Mouse (Mus musculus) olfactory bulb, adult 2 months (tissue): Measurements from ENCODE around the gene Tesk1.

Experiments
- CTCF ChIP-seq: fragments of 200-500 bp; IDR thresholded peaks from 2 replicates; pipeline ENCODE4 v1.5.1; 2012; ENCODE audit warnings: low read depth, mild to moderate bottlenecking, low read length, moderate library complexity; ENCODE audit not compliant: insufficient read depth
- POLR2A ChIP-seq: fragments of 200-500 bp; IDR thresholded peaks from 2 replicates; pipeline ENCODE4 v1.6.1; 2012; ENCODE audit warnings: mild to moderate bottlenecking, low read depth, low read length, moderate library complexity; ENCODE audit not compliant: insufficient read depth

- TF ChIP-seq CTCF (no peak), POLR2A (no peak)
Measured at GRCm38 (mm10) chr4:43420305-43420704, 21.4 kb upstream of the Tesk1 start.
